Mouse (Mus musculus) stomach, embryonic 14.5 days (tissue): ENCODE measurements around the gene March11. TPM values are rescaled to one million over a fixed set of nuclear protein-coding genes. Genes with fewer than 3 reads are reported as not detected.

Source experiments
- ATAC-seq: fragments of 200-750 bp; cut with Nextera tagmentation; 2 replicates; pipeline ENCODE4 v1.8.0; 2017; ENCODE audit warnings: low read depth, moderate TSS enrichment; ENCODE audit not compliant: insufficient number of reproducible peaks, insufficient read depth, low FRiP score
- H3K27ac ChIP-seq: fragments of 300-500 bp; sonication (generic); 2 replicates; pipeline ENCODE4 v1.5.1; 2014; ENCODE audit warnings: mild to moderate bottlenecking, low read length, moderate library complexity, mixed read lengths
- H3K27me3 ChIP-seq: fragments of 300-500 bp; sonication (generic); 2 replicates; pipeline ENCODE4 v1.6.1; 2014; ENCODE audit warnings: low read length, control low read depth, mixed read lengths; ENCODE audit not compliant: control insufficient read depth, insufficient read depth
- H3K36me3 ChIP-seq: fragments of 300-500 bp; sonication (generic); 2 replicates; pipeline ENCODE4 v1.6.1; 2014; ENCODE audit warnings: mild to moderate bottlenecking, control low read depth, low read length, moderate library complexity, mixed read lengths; ENCODE audit not compliant: control insufficient read depth, insufficient read depth
- H3K4me1 ChIP-seq: fragments of 300-500 bp; sonication (generic); 2 replicates; pipeline ENCODE4 v1.6.1; 2014; ENCODE audit warnings: low read length, control low read depth, mixed read lengths; ENCODE audit not compliant: control insufficient read depth, insufficient read depth
- H3K4me2 ChIP-seq: fragments of 300-500 bp; sonication (generic); replicated peaks from 2 replicates; pipeline ENCODE4 v1.6.1; 2014; ENCODE audit warnings: low read depth, low read length, control low read depth
- H3K4me3 ChIP-seq: fragments of 300-500 bp; sonication (generic); 2 replicates; pipeline ENCODE4 v1.5.1; 2014; ENCODE audit warnings: low read depth, low read length, control low read depth
- H3K9ac ChIP-seq: fragments of 300-500 bp; sonication (generic); replicated peaks from 2 replicates; pipeline ENCODE4 v1.6.1; 2014; ENCODE audit warnings: low read depth, mild to moderate bottlenecking, control low read depth, low read length, moderate library complexity, mixed read lengths
- H3K9me3 ChIP-seq: fragments of 300-500 bp; sonication (generic); 2 replicates; pipeline ENCODE4 v1.6.1; 2016; ENCODE audit warnings: low read depth, low read length, control low read depth; ENCODE audit not compliant: control insufficient read depth
- WGBS: fragments of 180-500 bp; shearing (Covaris S2); extraction: QIAGEN DNeasy Blood & Tissue Kit; methylation state at CpG from one replicate; pipeline ENCODE4 v1.1.7; 2014; 5-methylcytosine and 5-hydroxymethylcytosine counted together
- polyA plus RNA-seq: library from polyadenylated mRNA; unstranded; fragments of >200 nt; fragmentation: Nextera tagmentation; extraction: Ambion mirVana; gene quantifications from 2 replicates; pipeline ENCODE4 v1.2.1, GENCODE M21; 2014

The March11 gene
- polyA plus RNA-seq, 1 experiment from 2014 or later: 0.26 TPM

DNA sequence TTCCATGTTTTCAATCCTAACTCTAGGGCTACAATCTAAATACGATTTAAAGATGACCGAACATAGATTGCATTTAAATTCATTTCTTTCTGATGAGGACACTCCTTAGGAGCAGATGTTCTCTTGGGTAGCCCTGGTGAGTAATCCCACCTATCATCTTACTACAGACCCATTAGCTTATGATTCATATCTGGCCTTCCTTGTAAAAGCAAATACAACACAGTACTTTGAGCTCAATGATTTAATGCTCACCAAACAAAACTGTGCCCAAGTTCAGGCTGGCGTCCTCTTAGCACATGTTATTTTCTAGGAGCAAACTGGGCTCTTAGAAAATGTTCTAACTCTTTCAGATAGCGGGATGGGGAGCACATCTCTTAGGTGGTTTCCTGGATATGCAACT lies 70.0 kb downstream of the March11 start:
- 79% methylated on average over 4 of the region's 4 CpGs for WGBS
- no peak overlapping the region for H3K27ac ChIP-seq
- H3K9ac ChIP-seq: no peak overlapping the region
- no peak overlapping the region for H3K4me3 ChIP-seq
- H3K4me1 ChIP-seq: no peaks in the 10 kb centered on the region
- H3K36me3 ChIP-seq: no peaks in the 10 kb centered on the region
- no peak for ATAC-seq
- H3K9me3 ChIP-seq: no peaks in the 10 kb centered on the region
- no peaks in the 10 kb centered on the region for H3K27me3 ChIP-seq
- no peak overlapping the region for H3K4me2 ChIP-seq

DNA sequence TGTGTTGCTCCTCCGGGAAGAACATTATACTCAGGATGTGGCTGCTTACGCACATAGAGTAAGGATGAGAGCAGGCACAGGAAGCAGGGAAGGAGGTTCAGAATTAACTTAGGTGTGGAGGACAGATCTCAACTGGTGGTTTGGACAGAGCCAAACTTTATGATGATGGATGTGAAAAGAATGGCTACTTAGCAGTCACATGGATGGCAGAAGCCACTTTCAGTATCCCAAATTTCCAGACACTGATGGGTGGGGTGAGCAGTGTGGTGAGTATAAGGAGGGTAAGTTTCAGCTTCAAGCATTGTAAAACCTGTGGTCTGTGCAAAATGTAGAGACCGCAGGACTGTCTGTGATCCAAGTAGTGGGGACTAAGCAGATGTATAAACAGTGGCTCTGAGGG lies 71.0 kb downstream of the March11 start:
- H3K4me3 ChIP-seq: no peak overlapping the region
- no peak for ATAC-seq
- H3K9me3 ChIP-seq: no peaks in the 10 kb centered on the region
- no peak overlapping the region for H3K4me2 ChIP-seq
- H3K36me3 ChIP-seq: no peaks in the 10 kb centered on the region
- H3K4me1 ChIP-seq: no peaks in the 10 kb centered on the region
- H3K27ac ChIP-seq: no peak overlapping the region
- no peaks in the 10 kb centered on the region for H3K27me3 ChIP-seq
- 81% methylated on average over 3 of the region's 3 CpGs for WGBS
- no peak overlapping the region for H3K9ac ChIP-seq

DNA sequence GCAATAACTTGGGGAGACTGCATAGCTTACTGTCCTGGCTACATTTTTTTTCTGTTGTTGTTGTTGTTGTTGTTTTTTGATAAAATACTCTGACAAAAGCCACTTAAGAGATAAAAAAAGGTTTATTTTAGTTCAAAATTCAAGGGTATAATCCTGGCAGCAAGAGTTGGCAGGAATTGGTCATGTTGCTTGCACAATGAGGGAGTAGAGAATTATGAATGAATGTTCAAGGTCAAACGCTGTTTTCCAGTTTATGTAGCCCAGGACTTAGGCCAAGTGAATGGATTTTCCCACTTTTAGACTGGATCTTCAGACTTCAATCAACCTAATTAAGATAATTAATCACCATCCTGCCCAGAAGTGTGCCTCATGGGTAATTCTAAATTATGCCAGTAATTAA lies 72.0 kb downstream of the March11 start:
- H3K9me3 ChIP-seq: no peaks in the 10 kb centered on the region
- no peak overlapping the region for H3K4me3 ChIP-seq
- 77% methylated on average over 1 of the region's 1 CpGs for WGBS
- no peaks in the 10 kb centered on the region for H3K36me3 ChIP-seq
- H3K9ac ChIP-seq: no peak overlapping the region
- no peak overlapping the region for H3K27ac ChIP-seq
- H3K4me2 ChIP-seq: no peak overlapping the region
- no peaks in the 10 kb centered on the region for H3K27me3 ChIP-seq
- ATAC-seq: no peak
- H3K4me1 ChIP-seq: no peaks in the 10 kb centered on the region

DNA sequence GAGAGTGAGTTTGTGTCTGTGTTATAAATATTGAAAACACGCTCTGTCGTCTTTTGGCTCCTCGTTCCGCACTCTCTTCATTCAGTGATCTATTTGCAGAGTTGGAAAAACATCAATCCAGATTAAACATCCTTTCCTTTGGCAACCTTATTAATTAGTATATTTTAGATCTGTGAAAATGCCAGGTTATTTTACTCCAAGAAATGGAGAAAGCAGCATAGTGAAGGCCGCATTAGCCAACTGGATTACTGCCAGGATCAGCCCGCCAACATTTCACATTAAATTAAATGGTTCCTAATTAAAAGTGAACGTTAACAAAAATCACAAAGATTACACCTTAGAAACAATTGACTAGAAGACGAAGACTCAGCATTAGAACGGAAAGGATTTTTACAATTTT lies 81.2 kb downstream of the March11 start:
- no peak overlapping the region for H3K9ac ChIP-seq
- 86% methylated on average over 9 of the region's 9 CpGs for WGBS
- no peak overlapping the region for H3K27ac ChIP-seq
- no peaks in the 10 kb centered on the region for H3K27me3 ChIP-seq
- no peak for ATAC-seq
- H3K9me3 ChIP-seq: no peaks in the 10 kb centered on the region
- no peaks in the 10 kb centered on the region for H3K4me1 ChIP-seq
- no peak overlapping the region for H3K4me2 ChIP-seq
- no peak overlapping the region for H3K4me3 ChIP-seq
- H3K36me3 ChIP-seq: no peaks in the 10 kb centered on the region

DNA sequence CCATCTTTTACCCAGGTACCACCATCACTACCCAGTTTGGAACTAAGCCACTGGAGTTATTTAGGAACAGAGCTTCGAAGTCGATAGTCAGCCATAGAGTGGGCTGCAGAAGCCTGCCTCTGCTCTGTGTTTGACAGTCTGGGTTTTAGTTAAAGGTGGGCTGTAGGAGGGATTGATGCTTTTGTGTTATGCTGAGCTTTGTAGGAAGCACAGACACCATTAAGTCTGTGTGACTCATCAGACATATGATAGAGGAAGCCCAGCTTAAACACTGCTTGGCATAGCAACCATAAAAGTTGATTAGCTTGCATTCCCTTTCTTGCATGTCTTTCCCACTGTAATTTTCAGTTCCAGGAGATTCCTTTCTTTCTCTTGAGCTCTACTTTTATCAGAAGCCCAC lies 87.7 kb downstream of the March11 start:
- Histone ChIP-seq H3K36me3 (no peaks in the 10 kb centered on the region), H3K9ac (no peak overlapping the region), H3K27ac (no peak overlapping the region), H3K4me3 (no peak overlapping the region), H3K4me1 (no peaks in the 10 kb centered on the region), H3K27me3 (no peaks in the 10 kb centered on the region), H3K4me2 (no peak overlapping the region), H3K9me3 (no peaks in the 10 kb centered on the region)
- 87% methylated on average over 2 of the region's 2 CpGs for WGBS
- no peak for ATAC-seq

DNA sequence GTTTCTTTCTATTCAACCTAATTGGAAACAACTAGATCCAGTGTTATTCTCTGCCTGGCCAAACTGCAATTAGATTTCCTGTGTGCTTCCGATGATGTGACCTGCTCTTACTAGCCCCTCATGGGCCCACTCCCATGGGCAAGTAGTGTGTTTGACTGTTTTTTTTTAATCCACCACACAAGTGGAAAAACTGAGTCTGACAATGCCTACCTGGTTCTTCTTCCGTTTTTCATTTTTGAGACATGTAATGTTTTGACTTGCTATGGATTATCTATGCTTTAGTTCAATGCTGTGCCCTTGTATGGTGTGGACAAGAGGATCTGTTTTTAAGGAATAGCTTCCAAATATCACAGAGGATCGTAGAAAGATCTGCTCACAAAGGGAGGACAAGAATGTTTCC lies 116.4 kb downstream of the March11 start:
- no peak overlapping the region for H3K4me2 ChIP-seq
- H3K27ac ChIP-seq: no peak overlapping the region
- H3K27me3 ChIP-seq: no peaks in the 10 kb centered on the region
- H3K4me3 ChIP-seq: no peak overlapping the region
- H3K9me3 ChIP-seq: no peaks in the 10 kb centered on the region
- no peak for ATAC-seq
- no peaks in the 10 kb centered on the region for H3K4me1 ChIP-seq
- H3K9ac ChIP-seq: no peak overlapping the region
- whole genome bisulfite sequencing: 87% methylated on average over 3 of the region's 3 CpGs
- no peaks in the 10 kb centered on the region for H3K36me3 ChIP-seq

DNA sequence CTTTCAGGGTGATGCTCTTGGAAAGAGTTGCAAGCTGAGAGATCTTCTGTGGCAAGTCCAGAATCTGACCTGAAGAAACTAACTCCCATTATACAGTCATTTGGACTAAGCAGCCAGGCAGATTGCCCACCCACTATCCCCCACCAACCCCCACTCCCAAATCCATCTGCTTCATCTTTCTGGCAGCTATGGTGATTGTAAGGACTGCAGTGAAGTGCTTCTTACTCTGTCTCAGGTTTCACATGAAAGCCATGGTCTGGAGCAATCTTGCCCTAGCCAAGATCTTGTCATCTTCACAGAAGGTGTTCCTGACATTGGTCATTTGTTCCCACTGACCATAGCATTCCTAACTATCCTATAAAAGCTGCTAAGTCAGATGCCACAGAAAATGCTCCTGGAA lies 117.4 kb downstream of the March11 start:
- no peak overlapping the region for H3K27ac ChIP-seq
- H3K4me1 ChIP-seq: no peaks in the 10 kb centered on the region
- H3K4me2 ChIP-seq: no peak overlapping the region
- ATAC-seq: no peak
- no peaks in the 10 kb centered on the region for H3K9me3 ChIP-seq
- no peaks in the 10 kb centered on the region for H3K27me3 ChIP-seq
- no peaks in the 10 kb centered on the region for H3K36me3 ChIP-seq
- no peak overlapping the region for H3K9ac ChIP-seq
- no peak overlapping the region for H3K4me3 ChIP-seq

DNA sequence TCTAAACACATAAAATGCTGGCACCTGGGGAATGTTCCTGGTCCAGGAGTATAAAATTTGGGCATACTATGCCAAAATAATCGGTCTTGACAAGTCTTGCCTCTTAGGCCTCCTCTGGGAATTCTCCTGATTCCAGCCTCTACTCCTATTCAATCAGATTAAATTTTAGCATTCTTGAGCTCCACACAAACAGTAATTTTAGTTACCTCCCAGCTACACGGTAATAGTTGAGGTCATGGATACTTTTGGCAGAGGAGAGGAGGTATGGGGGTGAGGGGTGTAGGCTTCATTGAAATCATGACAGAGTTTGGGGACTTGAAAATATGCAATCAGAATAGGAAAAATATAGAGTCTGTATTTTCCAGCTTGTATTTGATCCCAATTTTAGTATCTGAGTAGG lies 121.7 kb downstream of the March11 start:
- Histone ChIP-seq H3K4me2 (no peak overlapping the region), H3K36me3 (no peaks in the 10 kb centered on the region), H3K4me1 (no peaks in the 10 kb centered on the region), H3K27me3 (no peaks in the 10 kb centered on the region), H3K9me3 (no peaks in the 10 kb centered on the region), H3K9ac (no peak overlapping the region), H3K27ac (no peak overlapping the region), H3K4me3 (no peak overlapping the region)
- 79% methylated on average over 2 of the region's 2 CpGs for WGBS
- no peak for ATAC-seq

DNA sequence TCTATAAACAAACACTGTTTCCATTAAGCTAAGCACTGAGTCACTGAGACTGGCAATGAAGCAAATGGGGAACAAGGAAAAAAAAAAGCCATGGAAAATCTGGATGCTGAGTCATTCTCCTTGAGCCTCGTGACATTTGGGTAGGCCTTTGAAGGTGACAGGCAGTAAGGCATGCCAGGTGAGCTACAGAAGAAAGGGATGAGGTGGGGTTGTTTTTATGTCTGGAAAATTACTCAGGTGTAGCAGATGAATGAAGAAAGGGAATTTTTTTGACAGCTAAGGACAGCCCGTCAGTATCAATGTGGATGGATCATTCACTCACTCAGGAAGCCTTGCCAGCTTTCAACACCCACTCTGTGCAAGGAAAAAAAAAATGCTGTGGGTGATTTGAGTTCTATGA lies 123.8 kb downstream of the March11 start:
- Histone ChIP-seq H3K4me3 (no peak overlapping the region), H3K4me2 (no peak overlapping the region), H3K9me3 (no peaks in the 10 kb centered on the region), H3K4me1 (no peaks in the 10 kb centered on the region), H3K36me3 (no peaks in the 10 kb centered on the region), H3K27me3 (no peaks in the 10 kb centered on the region), H3K27ac (no peak overlapping the region), H3K9ac (no peak overlapping the region)
- WGBS: 57% methylated on average over 2 of the region's 2 CpGs
- no peak for ATAC-seq
